ENCODE assay signal across 10 mouse cellular contexts in genomic region chr5:24384407-24384806, GRCm38 (mm10). TPM values are rescaled to one million over a fixed set of nuclear protein-coding genes. Genes with fewer than 3 reads are reported as not detected.
DNase-seq lines count a peak whose midpoint lies in the region; ATAC-seq and TF ChIP-seq lines count a peak whose summit lies in the region.
"Had no signal": no experiment of that assay in that cellular context is flagged by ENCODE, and none has a peak within 500 bp of the region (broad histone marks: within the 10 kb centered on the region; RNA-seq: fewer than 3 reads in every experiment).

No protein-coding gene starts in this region.

- intact Hi-C loops in heart, postnatal 36 days (cut with DNase I), result no loop called here

- H3K27ac ChIP-seq in lung, postnatal 0 days (ENCODE audit: low read length), result peak overlapping the region; percentile 38; the same call in 1 of the 2 replicates
- no peak overlapping the region for H3K27ac ChIP-seq in forebrain, embryonic 13.5 days
- H3K27ac ChIP-seq: embryonic facial prominence, embryonic 13.5 days had no signal

- peak; percentile 48 for DNase-seq in cerebellum, adult 11-12 months
- peak; percentile 66 for DNase-seq in lung, postnatal 0 days (ENCODE audit: low spot score)
- DNase-seq in lung, postnatal 14 days, result no peak
- DNase-seq in heart, postnatal 36 days, result peak; percentile 53 to 56
- DNase-seq in lung, postnatal 4 days, result peak; percentile 43 to 59
- no peak for DNase-seq in urinary bladder, postnatal 10 days (ENCODE audit: low spot score)
- DNase-seq: lung, embryonic 14.5 days had no signal

- no peak overlapping the region for H3K4me2 ChIP-seq in lung, postnatal 0 days (replicated peaks; ENCODE audit: low read depth, low read length)
- no peak overlapping the region for H3K4me2 ChIP-seq in forebrain, embryonic 13.5 days

- no peaks in the 10 kb centered on the region for H3K36me3 ChIP-seq in lung, postnatal 0 days (ENCODE audit: insufficient read depth, low read length)
- H3K36me3 ChIP-seq in forebrain, embryonic 13.5 days (ENCODE audit: poor library complexity, severe bottlenecking), result no peaks in the 10 kb centered on the region
- H3K36me3 ChIP-seq: embryonic facial prominence, embryonic 13.5 days had no signal

- peaks cover 25% of the 10 kb centered on the region for H3K4me1 ChIP-seq in lung, postnatal 0 days (ENCODE audit: insufficient read depth, low read depth, low read length)
- H3K4me1 ChIP-seq in forebrain, embryonic 13.5 days, result peaks cover 28% of the 10 kb centered on the region

- ATAC-seq in cerebellum, adult (ENCODE audit: insufficient number of reproducible peaks, low FRiP score, low TSS enrichment), result no peak
- ATAC-seq in lung, postnatal 0 days, result peak; percentile 9; the same call in 1 of the 2 replicates
- no peak for ATAC-seq in forebrain, embryonic 13.5 days

- no peaks in the 10 kb centered on the region for H3K9me3 ChIP-seq in lung, postnatal 0 days (ENCODE audit: low read length)
- no peaks in the 10 kb centered on the region for H3K9me3 ChIP-seq in forebrain, embryonic 13.5 days (replicated peaks)
- H3K9me3 ChIP-seq: embryonic facial prominence, embryonic 13.5 days had no signal

- peak; percentile 74 for TF ChIP-seq EP300 in lung, postnatal 0 days (IDR thresholded peaks at IDR 0.05)

- H3K9ac ChIP-seq in lung, postnatal 0 days (replicated peaks; ENCODE audit: low read depth), result no peak overlapping the region
- H3K9ac ChIP-seq in forebrain, embryonic 13.5 days, result no peak overlapping the region

- 28% methylated on average over 6 of the region's 6 CpGs for WGBS in lung, postnatal 0 days
- 69% methylated on average over 6 of the region's 6 CpGs for WGBS in forebrain, embryonic 13.5 days

- H3K4me3 ChIP-seq in lung, postnatal 0 days (ENCODE audit: low read depth, low read length), result no peak overlapping the region
- no peak overlapping the region for H3K4me3 ChIP-seq in forebrain, embryonic 13.5 days

- TF ChIP-seq CTCF in lung, postnatal 0 days (IDR thresholded peaks at IDR 0.05), result peak; percentile 39

- H3K27me3 ChIP-seq in lung, postnatal 0 days (replicated peaks; ENCODE audit: insufficient read depth, low read length), result peaks cover 7% of the 10 kb centered on the region; the same call in 1 of the 2 replicates
- H3K27me3 ChIP-seq in forebrain, embryonic 13.5 days, result peaks cover 50% of the 10 kb centered on the region

RNA-seq across cellular contexts. Expression of gene Atg9b, which starts 7.5 kb away (rescaled TPM):
- polyA plus RNA-seq in lung, postnatal 0 days (2015; fragmentation: Nextera tagmentation; extraction: Ambion mirVana), result 0.54 and 0.94 TPM in 2 replicates
- total RNA-seq in heart, postnatal 36 days (2021), result under 1 TPM; 0.27 to 0.75 TPM
- 0.52 and 0.57 TPM in 2 replicates for polyA plus RNA-seq in forebrain, embryonic 13.5 days (2015; fragmentation: Nextera tagmentation; extraction: Ambion mirVana)

RNA-seq across cellular contexts. Expression of gene Abcb8, which starts 9.1 kb away (rescaled TPM):
- 22.4 and 25.6 TPM in 2 replicates for polyA plus RNA-seq in lung, postnatal 0 days (2015; fragmentation: Nextera tagmentation; extraction: Ambion mirVana)
- 10 to 100 TPM; 83.7 to 84.9 TPM for total RNA-seq in heart, postnatal 36 days (2021)
- 39.0 and 48.1 TPM in 2 replicates for polyA plus RNA-seq in forebrain, embryonic 13.5 days (2015; fragmentation: Nextera tagmentation; extraction: Ambion mirVana)

RNA-seq across cellular contexts. Expression of gene Nos3, which starts 19.8 kb away (rescaled TPM):
- polyA plus RNA-seq in lung, postnatal 0 days (2015; fragmentation: Nextera tagmentation; extraction: Ambion mirVana), result 20.3 and 26.5 TPM in 2 replicates
- total RNA-seq in heart, postnatal 36 days (2021), result 10 to 100 TPM; 23.7 to 26.2 TPM
- polyA plus RNA-seq in forebrain, embryonic 13.5 days (2015; fragmentation: Nextera tagmentation; extraction: Ambion mirVana), result 5.6 and 5.9 TPM in 2 replicates

RNA-seq across cellular contexts. Expression of gene Asic3, which starts 28.8 kb away (rescaled TPM):
- 0.07 and 0.29 TPM in 2 replicates for polyA plus RNA-seq in lung, postnatal 0 days (2015; fragmentation: Nextera tagmentation; extraction: Ambion mirVana)
- total RNA-seq in heart, postnatal 36 days (2021), result not detected
- polyA plus RNA-seq in forebrain, embryonic 13.5 days (2015; fragmentation: Nextera tagmentation; extraction: Ambion mirVana), result 0.24 TPM in 1 of 2 replicates, not detected in the other
- polyA plus RNA-seq: lung, embryonic 14.5 days had no signal

RNA-seq across cellular contexts. Expression of gene Kcnh2, which starts 33.0 kb away (rescaled TPM):
- 5.0 and 5.8 TPM in 2 replicates for polyA plus RNA-seq in lung, postnatal 0 days (2015; fragmentation: Nextera tagmentation; extraction: Ambion mirVana)
- 10 to 100 TPM; 56.3 to 72.6 TPM for total RNA-seq in heart, postnatal 36 days (2021)
- 4.3 and 6.9 TPM in 2 replicates for polyA plus RNA-seq in forebrain, embryonic 13.5 days (2015; fragmentation: Nextera tagmentation; extraction: Ambion mirVana)

Comparison
In these comparisons a context has a peak if more than half of its experiments do, and no peak if none do; other contexts are left out.
1. DNase-seq: peak in cerebellum, adult 11-12 months (single experiment), lung, postnatal 0 days (single experiment), heart, postnatal 36 days (2 of 2) and lung, postnatal 4 days (2 of 2); none in lung, postnatal 14 days (single experiment) and urinary bladder, postnatal 10 days (single experiment).